Mouse (Mus musculus) intestine, embryonic 15.5 days (tissue): ENCODE data around the gene Palld. TPM values are rescaled to one million over a fixed set of nuclear protein-coding genes. Genes with fewer than 3 reads are reported as not detected.

Experiments used
- ATAC-seq: fragments of 200-750 bp; cut with Nextera tagmentation; 2 replicates; pipeline ENCODE4 v1.8.0; 2017; ENCODE audit warnings: moderate TSS enrichment, moderate library complexity
- H3K27ac ChIP-seq: fragments of 300-500 bp; sonication (generic); 2 replicates; pipeline ENCODE4 v1.5.1; 2015; ENCODE audit warnings: mild to moderate bottlenecking, inconsistent platforms
- H3K27me3 ChIP-seq: fragments of 300-500 bp; sonication (generic); replicated peaks from 2 replicates; pipeline ENCODE4 v1.6.1; 2015; ENCODE audit warnings: inconsistent platforms
- H3K36me3 ChIP-seq: fragments of 300-500 bp; sonication (generic); 2 replicates; pipeline ENCODE4 v1.6.1; 2015; ENCODE audit warnings: inconsistent platforms
- H3K4me1 ChIP-seq: fragments of 300-500 bp; sonication (generic); replicated peaks from 2 replicates; pipeline ENCODE4 v1.6.1; 2015; ENCODE audit warnings: inconsistent platforms
- H3K4me2 ChIP-seq: fragments of 300-500 bp; sonication (generic); replicated peaks from 2 replicates; pipeline ENCODE4 v1.6.1; 2015; ENCODE audit warnings: mild to moderate bottlenecking, inconsistent platforms
- H3K4me3 ChIP-seq: fragments of 300-500 bp; sonication (generic); replicated peaks from 2 replicates; pipeline ENCODE4 v1.5.1; 2015; ENCODE audit warnings: inconsistent platforms
- H3K9ac ChIP-seq: fragments of 300-500 bp; sonication (generic); 2 replicates; pipeline ENCODE4 v1.6.1; 2015; ENCODE audit warnings: inconsistent platforms
- H3K9me3 ChIP-seq: fragments of 300-500 bp; sonication (generic); 2 replicates; pipeline ENCODE4 v1.6.1; 2016; ENCODE audit warnings: inconsistent platforms
- WGBS: fragments of 180-500 bp; shearing (Covaris S2); methylation state at CpG from one replicate; pipeline ENCODE4 v1.1.7; 2015; 5-methylcytosine and 5-hydroxymethylcytosine counted together
- polyA plus RNA-seq: library from polyadenylated mRNA; unstranded; fragments of >200 nt; fragmentation: Nextera tagmentation; extraction: Ambion mirVana; gene quantifications from 2 replicates; pipeline ENCODE4 v1.2.1, GENCODE M21; 2015

Gene Palld
- polyA plus RNA-seq, 1 experiment from 2014 or later = 81.9 TPM

- WGBS = 53% methylated on average over 8 of the region's 8 CpGs
- H3K4me2 ChIP-seq = no peak overlapping the region
- no peak for ATAC-seq
- peaks cover 6% of the 10 kb centered on the region; the same call in 1 of the 2 replicates for H3K4me1 ChIP-seq
- H3K4me3 ChIP-seq = no peak overlapping the region
- no peak overlapping the region for H3K27ac ChIP-seq
- no peaks in the 10 kb centered on the region for H3K27me3 ChIP-seq
- H3K9me3 ChIP-seq = no peaks in the 10 kb centered on the region
- H3K36me3 ChIP-seq = no peaks in the 10 kb centered on the region
- no peak overlapping the region for H3K9ac ChIP-seq
These were observed 319.9 kb downstream of the Palld start for GRCm38 (mm10) chr8:61582547-61582946.

- Histone ChIP-seq H3K27me3 (no peaks in the 10 kb centered on the region), H3K4me1 (peaks cover 5% of the 10 kb centered on the region; the same call in 1 of the 2 replicates), H3K27ac (no peak overlapping the region), H3K9me3 (no peaks in the 10 kb centered on the region), H3K9ac (no peak overlapping the region), H3K4me3 (no peak overlapping the region), H3K4me2 (no peak overlapping the region), H3K36me3 (no peaks in the 10 kb centered on the region)
- ATAC-seq = no peak
- WGBS = 79% methylated on average over 5 of the region's 5 CpGs
These were observed 321.2 kb downstream of the Palld start for GRCm38 (mm10) chr8:61581259-61581658.

GRCm38 (mm10) chr8:61579831-61580230 lies 322.7 kb downstream of the Palld start:
- ATAC-seq = no peak
- H3K9ac ChIP-seq = no peak overlapping the region

GRCm38 (mm10) chr8:61578754-61579153 lies 323.7 kb downstream of the Palld start:
- no peaks in the 10 kb centered on the region for H3K9me3 ChIP-seq
- no peak overlapping the region for H3K4me2 ChIP-seq
- H3K36me3 ChIP-seq = no peaks in the 10 kb centered on the region
- H3K27me3 ChIP-seq = no peaks in the 10 kb centered on the region
- no peak for ATAC-seq
- WGBS = 83% methylated on average over 6 of the region's 6 CpGs
- no peak overlapping the region for H3K9ac ChIP-seq
- H3K4me1 ChIP-seq = no peaks in the 10 kb centered on the region; the same call in none of the 2 replicates
- no peak overlapping the region for H3K4me3 ChIP-seq
- no peak overlapping the region for H3K27ac ChIP-seq

More at GRCm38 (mm10) chr8:61579831-61580230, 322.7 kb downstream of the Palld start:
- peaks cover 2% of the 10 kb centered on the region for H3K4me1 ChIP-seq
- no peaks in the 10 kb centered on the region for H3K27me3 ChIP-seq
- 83% methylated on average over 4 of the region's 4 CpGs for WGBS
- H3K9me3 ChIP-seq = no peaks in the 10 kb centered on the region
- no peak overlapping the region for H3K27ac ChIP-seq
- no peak overlapping the region for H3K4me3 ChIP-seq
- no peaks in the 10 kb centered on the region for H3K36me3 ChIP-seq
- no peak overlapping the region for H3K4me2 ChIP-seq

- no peaks in the 10 kb centered on the region for H3K36me3 ChIP-seq
- no peak overlapping the region for H3K4me3 ChIP-seq
- no peaks in the 10 kb centered on the region; the same call in 1 of the 2 replicates for H3K4me1 ChIP-seq
- H3K9me3 ChIP-seq = no peaks in the 10 kb centered on the region
- H3K9ac ChIP-seq = no peak overlapping the region
- WGBS = 58% methylated on average over 4 of the region's 4 CpGs
- H3K27ac ChIP-seq = no peak overlapping the region
- H3K4me2 ChIP-seq = no peak overlapping the region
- no peaks in the 10 kb centered on the region for H3K27me3 ChIP-seq
- no peak for ATAC-seq
These were observed 327.3 kb downstream of the Palld start for GRCm38 (mm10) chr8:61575096-61575653.

- H3K36me3 ChIP-seq = no peaks in the 10 kb centered on the region
- H3K9me3 ChIP-seq = no peaks in the 10 kb centered on the region
- no peak overlapping the region for H3K4me3 ChIP-seq
- no peak overlapping the region for H3K27ac ChIP-seq
- H3K9ac ChIP-seq = no peak overlapping the region
- WGBS = 73% methylated on average over 7 of the region's 7 CpGs
- H3K4me2 ChIP-seq = no peak overlapping the region
- H3K4me1 ChIP-seq = no peaks in the 10 kb centered on the region; the same call in 1 of the 2 replicates
- no peaks in the 10 kb centered on the region for H3K27me3 ChIP-seq
- ATAC-seq = no peak
These were observed 328.0 kb downstream of the Palld start for GRCm38 (mm10) chr8:61574526-61574925.

- Histone ChIP-seq H3K4me1 (no peaks in the 10 kb centered on the region; the same call in 1 of the 2 replicates), H3K36me3 (no peaks in the 10 kb centered on the region), H3K27me3 (no peaks in the 10 kb centered on the region), H3K9me3 (no peaks in the 10 kb centered on the region), H3K27ac (no peak overlapping the region; the same call in 1 of the 2 replicates), H3K9ac (no peak overlapping the region), H3K4me3 (no peak overlapping the region), H3K4me2 (no peak overlapping the region)
- 0 out of 2 replicates have a peak, but pooled peaks have one; percentile 34 for ATAC-seq
- 59% methylated on average over 8 of the region's 8 CpGs for WGBS
These were observed 329.1 kb downstream of the Palld start for GRCm38 (mm10) chr8:61573179-61573937.

- no peak for ATAC-seq
- 86% methylated on average over 6 of the region's 6 CpGs for WGBS
- H3K9me3 ChIP-seq = no peaks in the 10 kb centered on the region
- H3K27ac ChIP-seq = no peak overlapping the region
- no peaks in the 10 kb centered on the region for H3K36me3 ChIP-seq
- H3K4me3 ChIP-seq = no peak overlapping the region
- H3K27me3 ChIP-seq = no peaks in the 10 kb centered on the region
- no peak overlapping the region for H3K4me2 ChIP-seq
- H3K9ac ChIP-seq = no peak overlapping the region
- no peaks in the 10 kb centered on the region; the same call in 1 of the 2 replicates for H3K4me1 ChIP-seq
These were observed 329.8 kb downstream of the Palld start for GRCm38 (mm10) chr8:61572697-61573096.

GRCm38 (mm10) chr8:61570637-61571036 lies 331.9 kb downstream of the Palld start:
- no peaks in the 10 kb centered on the region; the same call in 1 of the 2 replicates for H3K4me1 ChIP-seq
- H3K9ac ChIP-seq = no peak overlapping the region
- H3K27me3 ChIP-seq = no peaks in the 10 kb centered on the region
- H3K36me3 ChIP-seq = no peaks in the 10 kb centered on the region
- no peak overlapping the region for H3K4me3 ChIP-seq
- 88% methylated on average over 2 of the region's 2 CpGs for WGBS
- no peak for ATAC-seq
- no peaks in the 10 kb centered on the region for H3K9me3 ChIP-seq
- no peak overlapping the region for H3K4me2 ChIP-seq
- H3K27ac ChIP-seq = no peak overlapping the region

- WGBS = 74% methylated on average over 4 of the region's 4 CpGs
- Histone ChIP-seq H3K9me3 (no peaks in the 10 kb centered on the region), H3K27me3 (no peaks in the 10 kb centered on the region), H3K36me3 (no peaks in the 10 kb centered on the region), H3K27ac (no peak overlapping the region), H3K9ac (no peak overlapping the region), H3K4me3 (no peak overlapping the region), H3K4me2 (no peak overlapping the region), H3K4me1 (no peaks in the 10 kb centered on the region)
- no peak for ATAC-seq
These were observed 332.8 kb downstream of the Palld start for GRCm38 (mm10) chr8:61569721-61570120.

GRCm38 (mm10) chr8:61569211-61569610 lies 333.3 kb downstream of the Palld start:
- H3K9me3 ChIP-seq = no peaks in the 10 kb centered on the region
- H3K9ac ChIP-seq = no peak overlapping the region
- no peak overlapping the region for H3K4me3 ChIP-seq
- ATAC-seq = no peak
- no peak overlapping the region for H3K27ac ChIP-seq
- H3K4me2 ChIP-seq = no peak overlapping the region
- H3K36me3 ChIP-seq = no peaks in the 10 kb centered on the region
- no peaks in the 10 kb centered on the region for H3K4me1 ChIP-seq
- no peaks in the 10 kb centered on the region for H3K27me3 ChIP-seq

GRCm38 (mm10) chr8:61563378-61563777 lies 339.1 kb downstream of the Palld start:
- Histone ChIP-seq H3K9me3 (no peaks in the 10 kb centered on the region), H3K27me3 (no peaks in the 10 kb centered on the region), H3K4me1 (peaks cover 5% of the 10 kb centered on the region; the same call in 1 of the 2 replicates), H3K4me3 (no peak overlapping the region), H3K9ac (no peak overlapping the region), H3K4me2 (no peak overlapping the region), H3K36me3 (no peaks in the 10 kb centered on the region), H3K27ac (no peak overlapping the region)
- 58% methylated on average over 4 of the region's 4 CpGs for WGBS
- ATAC-seq = no peak
